Mouse (Mus musculus) ES-Bruce4 (cell line): ENCODE results near the gene Fam189a2.

Source experiments
- CTCF ChIP-seq: IDR thresholded peaks from one replicate; pipeline ENCODE4 v1.8.1; 2011; ENCODE audit warnings: low read depth, low read length
- EP300 ChIP-seq: IDR thresholded peaks from 2 replicates; pipeline ENCODE4 v1.6.1; 2011; ENCODE audit warnings: low read depth, low read length; ENCODE audit not compliant: insufficient read depth
- POLR2A ChIP-seq: IDR thresholded peaks from one replicate; pipeline ENCODE4 v1.8.1; 2011; ENCODE audit warnings: low read length; ENCODE audit not compliant: insufficient read depth

- TF ChIP-seq CTCF: no peak
- no peak for TF ChIP-seq EP300
- no peak for TF ChIP-seq POLR2A
Measured at GRCm38 (mm10) chr19:23924057-23924456, 106.8 kb downstream of the Fam189a2 start.
